Mouse (Mus musculus): ENCODE results near the gene Kcnk7. TPM values are rescaled to one million over a fixed set of nuclear protein-coding genes. Genes with fewer than 3 reads are reported as not detected.

Kcnk7 gene
- total and polyA plus RNA-seq, 3 experiments = not detected

DNA sequence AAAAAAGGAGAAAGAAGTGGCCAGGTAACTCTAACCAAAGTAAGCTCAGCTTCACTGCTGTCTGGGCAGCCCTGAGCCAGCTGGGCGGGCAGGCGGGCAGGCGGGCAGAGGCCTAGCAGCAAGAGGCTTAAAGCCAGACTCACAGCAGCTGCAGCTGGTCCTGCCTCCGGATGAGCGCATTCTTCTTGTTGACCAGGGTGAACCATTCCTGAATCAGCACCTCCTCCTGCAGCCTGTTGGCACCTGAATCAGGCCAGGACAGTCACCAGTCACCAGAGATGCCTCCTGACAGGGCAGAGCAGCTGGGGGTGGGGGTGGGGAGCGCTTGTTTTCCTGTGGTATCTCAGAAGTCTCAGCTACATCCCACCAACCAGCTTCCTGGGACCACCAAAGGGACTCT, 5.9 kb downstream of the Kcnk7 start:
- Histone ChIP-seq H3K36me3 (ENCODE audit: control insufficient read depth, insufficient read depth, low read length) (peaks cover 4% of the 10 kb centered on the region; the same call in 1 of the 2 replicates), H3K79me2 (replicated peaks; ENCODE audit: control insufficient read depth, insufficient read depth, low read length) (no peaks in the 10 kb centered on the region), H3K27me3 (ENCODE audit: control insufficient read depth, insufficient read depth, low read length) (no peaks in the 10 kb centered on the region), H3K4me3 (no peak overlapping the region), H3K9ac (ENCODE audit: low read depth, low read length) (no peak overlapping the region), H3K4me1 (ENCODE audit: control insufficient read depth, insufficient read depth, low read length) (peaks cover 11% of the 10 kb centered on the region), H3K27ac (no peak overlapping the region)
- WGBS = 94% methylated on average over 6 of the region's 6 CpGs
- no peak for DNase-seq
- TF ChIP-seq EP300 (IDR thresholded peaks at IDR 0.05; ENCODE audit: insufficient read depth, low read depth, low read length) = no peak
- no peak for TF ChIP-seq CTCF (IDR thresholded peaks at IDR 0.05)
- no peak for TF ChIP-seq POLR2A (IDR thresholded peaks at IDR 0.05; ENCODE audit: insufficient read depth, low read depth, low read length)
- intact Hi-C loops (cut with DNase I) = loop anchor here (2.0 kb wide), 1 partner anchor 71 kb away; no protein-coding TSS in a partner anchor

DNA sequence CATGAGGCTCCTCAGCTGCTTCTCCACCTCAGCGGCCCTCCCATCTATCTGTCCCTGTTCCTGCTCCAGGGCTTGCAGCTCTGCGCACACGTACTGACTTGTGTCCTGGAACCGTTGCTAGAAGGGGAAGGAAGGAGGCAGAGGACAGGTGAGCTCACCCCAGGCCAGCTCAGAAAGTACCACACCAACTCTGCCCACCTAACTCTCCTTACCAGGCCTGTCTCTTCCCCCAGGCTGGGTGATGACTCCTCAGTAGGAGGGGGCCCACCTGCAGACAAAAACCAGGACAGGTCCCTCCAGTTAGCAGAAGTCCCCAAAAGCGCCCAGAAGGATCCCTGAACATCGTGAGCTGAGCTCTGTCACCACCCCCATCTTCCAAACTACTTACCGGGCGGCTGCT, 6.4 kb downstream of the Kcnk7 start:
- no peak overlapping the region for H3K9ac ChIP-seq (ENCODE audit: low read depth, low read length)
- peaks cover 9% of the 10 kb centered on the region for H3K4me1 ChIP-seq (ENCODE audit: control insufficient read depth, insufficient read depth, low read length)
- intact Hi-C loops (cut with DNase I) = loop anchor here (2.0 kb wide), 1 partner anchor 70 kb away; no protein-coding TSS in a partner anchor
- no peak for DNase-seq
- 91% methylated on average over 8 of the region's 8 CpGs for WGBS
- no peak for TF ChIP-seq POLR2A (IDR thresholded peaks at IDR 0.05; ENCODE audit: insufficient read depth, low read depth, low read length)
- TF ChIP-seq CTCF (IDR thresholded peaks at IDR 0.05) = no peak
- no peak overlapping the region for H3K27ac ChIP-seq
- no peaks in the 10 kb centered on the region for H3K27me3 ChIP-seq (ENCODE audit: control insufficient read depth, insufficient read depth, low read length)
- no peaks in the 10 kb centered on the region for H3K79me2 ChIP-seq (replicated peaks; ENCODE audit: control insufficient read depth, insufficient read depth, low read length)
- H3K4me3 ChIP-seq = no peak overlapping the region
- peaks cover 4% of the 10 kb centered on the region; the same call in 1 of the 2 replicates for H3K36me3 ChIP-seq (ENCODE audit: control insufficient read depth, insufficient read depth, low read length)

DNA sequence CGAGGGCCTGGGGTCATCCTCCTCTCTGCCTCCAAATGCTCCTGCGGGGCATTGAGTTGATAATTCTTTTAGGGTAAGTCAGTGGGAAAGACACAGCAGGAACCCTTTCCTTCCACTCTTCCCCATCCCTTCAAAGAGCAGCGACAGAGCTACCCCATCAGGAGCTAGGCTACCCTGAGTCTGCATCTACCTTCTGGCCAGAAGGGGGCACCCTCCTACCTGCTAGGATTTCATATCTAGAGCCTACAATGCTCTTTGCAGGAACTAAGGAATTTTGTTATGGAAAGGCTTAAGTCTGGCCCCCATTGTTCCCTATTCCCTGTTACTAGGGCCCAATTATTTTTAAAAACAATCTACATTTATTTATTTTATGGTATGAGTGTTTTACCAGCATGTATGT, 7.1 kb downstream of the Kcnk7 start:
- H3K4me3 ChIP-seq = no peak overlapping the region
- intact Hi-C loops (cut with DNase I) = loop anchor here (1.0 to 2.0 kb wide), 2 partner anchors 17 to 70 kb away; no protein-coding TSS in a partner anchor
- peaks cover 4% of the 10 kb centered on the region; the same call in 1 of the 2 replicates for H3K36me3 ChIP-seq (ENCODE audit: control insufficient read depth, insufficient read depth, low read length)

DNA sequence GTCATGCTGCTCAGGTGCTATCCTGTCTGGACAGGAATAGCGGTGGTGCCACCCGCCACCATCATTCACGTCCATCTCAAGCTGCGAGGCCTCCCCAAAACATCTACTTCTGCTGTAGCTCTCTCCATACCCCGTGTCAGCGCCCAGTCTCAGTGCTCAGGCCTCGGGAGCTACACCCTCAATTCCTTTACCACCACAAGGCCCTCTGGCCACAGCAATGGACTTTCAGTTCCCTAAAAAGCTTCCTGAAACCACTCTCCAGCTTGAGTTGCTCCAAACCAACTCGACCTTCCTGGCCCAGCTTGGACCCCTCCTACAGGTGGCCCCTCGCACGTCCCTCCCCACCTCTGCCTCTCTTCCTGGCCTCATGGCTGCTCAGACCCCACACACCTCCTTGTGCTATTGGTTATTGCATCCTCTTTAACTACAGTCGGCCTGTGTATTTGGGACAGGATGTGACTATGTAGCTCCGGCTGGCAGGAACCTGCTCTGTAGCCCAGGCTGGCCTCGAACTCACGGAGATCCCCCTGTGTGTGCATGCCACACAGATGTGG, 7.8 kb downstream of the Kcnk7 start:
- Histone ChIP-seq H3K27me3 (ENCODE audit: control insufficient read depth, insufficient read depth, low read length) (no peaks in the 10 kb centered on the region), H3K79me2 (replicated peaks; ENCODE audit: control insufficient read depth, insufficient read depth, low read length) (no peaks in the 10 kb centered on the region), H3K4me3 (no peak overlapping the region), H3K9ac (ENCODE audit: low read depth, low read length) (no peak overlapping the region), H3K4me1 (ENCODE audit: control insufficient read depth, insufficient read depth, low read length) (peaks cover 9% of the 10 kb centered on the region), H3K27ac (no peak overlapping the region), H3K36me3 (ENCODE audit: control insufficient read depth, insufficient read depth, low read length) (peaks cover 4% of the 10 kb centered on the region; the same call in 1 of the 2 replicates)
- DNase-seq = peak in 1 of 2 experiments; percentile 54
- intact Hi-C loops (cut with DNase I) = loop anchor here (1.0 to 2.0 kb wide), 3 partner anchors 16 to 69 kb away; no protein-coding TSS in a partner anchor
- 82% methylated on average over 14 of the region's 14 CpGs for WGBS
- TF ChIP-seq CTCF (IDR thresholded peaks at IDR 0.05) (no peak), POLR2A (IDR thresholded peaks at IDR 0.05; ENCODE audit: insufficient read depth, low read depth, low read length) (no peak), EP300 (IDR thresholded peaks at IDR 0.05; ENCODE audit: insufficient read depth, low read depth, low read length) (no peak)

More for the DNA sequence above, 7.1 kb downstream of the Kcnk7 start:
- Histone ChIP-seq H3K27ac (peak overlapping the region; percentile 7; the same call in 1 of the 2 replicates), H3K9ac (ENCODE audit: low read depth, low read length) (no peak overlapping the region), H3K4me1 (ENCODE audit: control insufficient read depth, insufficient read depth, low read length) (peaks cover 9% of the 10 kb centered on the region), H3K79me2 (replicated peaks; ENCODE audit: control insufficient read depth, insufficient read depth, low read length) (no peaks in the 10 kb centered on the region), H3K27me3 (ENCODE audit: control insufficient read depth, insufficient read depth, low read length) (no peaks in the 10 kb centered on the region)
- no peak for TF ChIP-seq POLR2A (IDR thresholded peaks at IDR 0.05; ENCODE audit: insufficient read depth, low read depth, low read length)
- peak; percentile 91 for TF ChIP-seq CTCF (IDR thresholded peaks at IDR 0.05)
- peak; percentile 79 for TF ChIP-seq EP300 (IDR thresholded peaks at IDR 0.05; ENCODE audit: insufficient read depth, low read depth, low read length)
- WGBS = 25% methylated on average over 3 of the region's 3 CpGs
- DNase-seq = peak; percentile 69 to 71

GRCm38 (mm10) chr19:5713255-5713654, 9.1 kb downstream of the Kcnk7 start:
- Histone ChIP-seq H3K4me1 (ENCODE audit: control insufficient read depth, insufficient read depth, low read length) (peaks cover 9% of the 10 kb centered on the region), H3K27ac (peak overlapping the region; percentile 64), H3K4me3 (no peak overlapping the region), H3K9ac (ENCODE audit: low read depth, low read length) (no peak overlapping the region), H3K79me2 (replicated peaks; ENCODE audit: control insufficient read depth, insufficient read depth, low read length) (no peaks in the 10 kb centered on the region), H3K27me3 (ENCODE audit: control insufficient read depth, insufficient read depth, low read length) (no peaks in the 10 kb centered on the region), H3K36me3 (ENCODE audit: control insufficient read depth, insufficient read depth, low read length) (peaks cover 4% of the 10 kb centered on the region; the same call in 1 of the 2 replicates)
- TF ChIP-seq POLR2A (IDR thresholded peaks at IDR 0.05; ENCODE audit: insufficient read depth, low read depth, low read length) (no peak), EP300 (IDR thresholded peaks at IDR 0.05; ENCODE audit: insufficient read depth, low read depth, low read length) (no peak), CTCF (IDR thresholded peaks at IDR 0.05) (no peak)
- intact Hi-C loops (cut with DNase I) = loop anchor here (2.0 kb wide), 1 partner anchor 20 kb away; no protein-coding TSS in a partner anchor
- DNase-seq = no peak
- WGBS = 53% methylated on average over 5 of the region's 5 CpGs

- TF ChIP-seq POLR2A (IDR thresholded peaks at IDR 0.05; ENCODE audit: insufficient read depth, low read depth, low read length) = no peak
- no peak for TF ChIP-seq CTCF (IDR thresholded peaks at IDR 0.05)
- no peak for TF ChIP-seq EP300 (IDR thresholded peaks at IDR 0.05; ENCODE audit: insufficient read depth, low read depth, low read length)
- Histone ChIP-seq H3K9ac (ENCODE audit: low read depth, low read length) (no peak overlapping the region), H3K4me1 (ENCODE audit: control insufficient read depth, insufficient read depth, low read length) (peaks cover 9% of the 10 kb centered on the region), H3K27ac (peak overlapping the region; percentile 64), H3K36me3 (ENCODE audit: control insufficient read depth, insufficient read depth, low read length) (peaks cover 4% of the 10 kb centered on the region; the same call in 1 of the 2 replicates), H3K27me3 (ENCODE audit: control insufficient read depth, insufficient read depth, low read length) (no peaks in the 10 kb centered on the region), H3K79me2 (replicated peaks; ENCODE audit: control insufficient read depth, insufficient read depth, low read length) (no peaks in the 10 kb centered on the region), H3K4me3 (no peak overlapping the region)
- peak; percentile 77 to 87 for DNase-seq
- WGBS = 3% methylated on average over 2 of the region's 2 CpGs
- intact Hi-C loops (cut with DNase I) = loop anchor here (2.0 kb wide), 1 partner anchor 21 kb away; no protein-coding TSS in a partner anchor
Measured at GRCm38 (mm10) chr19:5713730-5714129, 9.6 kb downstream of the Kcnk7 start.

Measured in heart, adult 2 months (tissue).